Mouse (Mus musculus) stomach, embryonic 16.5 days (tissue): ENCODE results near the gene Sqstm1. TPM values are rescaled to one million over a fixed set of nuclear protein-coding genes. Genes with fewer than 3 reads are reported as not detected.
A peak's percentile ranks its signal among the peaks of the same experiment; 100 is the strongest.
"Not testable (repeated sequence)": the region's sequence is repeated elsewhere in the genome, so short reads cannot be mapped to it uniquely, and the experiment has no call there.

Source experiments
- ATAC-seq: fragments of 200-750 bp; cut with Nextera tagmentation; 2 replicates; pipeline ENCODE4 v1.8.0; 2017; ENCODE audit warnings: moderate number of reproducible peaks, moderate TSS enrichment; ENCODE audit not compliant: insufficient read depth, low FRiP score
- H3K27ac ChIP-seq: fragments of 300-500 bp; sonication (generic); 2 replicates; pipeline ENCODE4 v1.5.1; 2014; ENCODE audit warnings: low read length
- H3K27me3 ChIP-seq: fragments of 300-500 bp; sonication (generic); 2 replicates; pipeline ENCODE4 v1.6.1; 2014; ENCODE audit warnings: low read length, control low read depth, mixed read lengths; ENCODE audit not compliant: control insufficient read depth, insufficient read depth
- H3K36me3 ChIP-seq: fragments of 300-500 bp; sonication (generic); 2 replicates; pipeline ENCODE4 v1.6.1; 2014; ENCODE audit warnings: low read length; ENCODE audit not compliant: control insufficient read depth, insufficient read depth
- H3K4me1 ChIP-seq: fragments of 300-500 bp; sonication (generic); 2 replicates; pipeline ENCODE4 v1.6.1; 2014; ENCODE audit warnings: low read length, control low read depth, mixed read lengths; ENCODE audit not compliant: control insufficient read depth, insufficient read depth
- H3K4me2 ChIP-seq: fragments of 300-500 bp; sonication (generic); 2 replicates; pipeline ENCODE4 v1.6.1; 2014; ENCODE audit warnings: low read depth, low read length, mixed read lengths
- H3K4me3 ChIP-seq: fragments of 300-500 bp; sonication (generic); replicated peaks from 2 replicates; pipeline ENCODE4 v1.5.1; 2014; ENCODE audit warnings: mild to moderate bottlenecking, low read length
- H3K9ac ChIP-seq: fragments of 300-500 bp; sonication (generic); 2 replicates; pipeline ENCODE4 v1.6.1; 2014; ENCODE audit warnings: low read length
- H3K9me3 ChIP-seq: fragments of 300-500 bp; sonication (generic); replicated peaks from 2 replicates; pipeline ENCODE4 v1.6.1; 2016; ENCODE audit warnings: low read length, control low read depth; ENCODE audit not compliant: control insufficient read depth
- WGBS: fragments of 180-500 bp; shearing (Covaris S2); extraction: QIAGEN DNeasy Blood & Tissue Kit; methylation state at CpG from one replicate; pipeline ENCODE4 v1.1.7; 2014; 5-methylcytosine and 5-hydroxymethylcytosine counted together
- polyA plus RNA-seq: library from polyadenylated mRNA; unstranded; fragments of >200 nt; fragmentation: Nextera tagmentation; extraction: Ambion mirVana; gene quantifications from 2 replicates; pipeline ENCODE4 v1.2.1, GENCODE M21; 2015

The Sqstm1 gene
- polyA plus RNA-seq, 1 experiment from 2014 or later: 202 TPM

DNA sequence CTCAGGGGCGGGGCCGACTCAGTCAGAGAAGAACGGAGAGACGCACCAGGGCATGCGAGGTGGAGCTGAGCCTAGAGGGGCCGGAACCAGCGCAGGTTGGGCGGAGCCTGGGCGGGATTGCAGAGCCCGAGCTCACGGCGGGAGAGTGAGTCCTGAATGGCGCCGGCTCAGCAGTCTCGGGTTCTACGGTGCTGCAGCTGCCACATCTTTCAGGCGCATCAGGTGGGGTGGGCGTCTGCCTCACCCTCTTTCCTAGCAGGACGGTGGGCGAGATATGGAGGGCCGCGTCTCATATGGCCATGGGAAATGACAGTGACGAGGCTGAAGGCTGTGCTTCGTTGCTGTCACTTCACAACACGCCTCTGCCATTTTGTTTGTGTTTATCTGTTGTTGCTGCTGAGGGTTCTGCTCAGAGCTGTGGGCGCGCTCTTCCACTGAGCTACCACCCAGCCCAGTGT is 35.9 kb downstream of the Sqstm1 start:
- H3K27ac ChIP-seq: 0 out of 2 replicates have a peak overlapping the region, but pooled peaks have one; percentile 4
- H3K4me1 ChIP-seq: peaks cover 5% of the 10 kb centered on the region; the same call in 1 of the 2 replicates
- H3K4me3 ChIP-seq: peak overlapping the region; percentile 65
- H3K36me3 ChIP-seq: 0 out of 2 replicates have a peak, but pooled peaks cover 4% of the 10 kb centered on the region
- H3K9ac ChIP-seq: peak overlapping the region; percentile 79
- H3K4me2 ChIP-seq: peak overlapping the region; percentile 62
- under 1% methylated on average over 27 of the region's 27 CpGs for WGBS
- H3K9me3 ChIP-seq: no peaks in the 10 kb centered on the region
- peak; percentile 99 for ATAC-seq
- H3K27me3 ChIP-seq: no peaks in the 10 kb centered on the region

DNA sequence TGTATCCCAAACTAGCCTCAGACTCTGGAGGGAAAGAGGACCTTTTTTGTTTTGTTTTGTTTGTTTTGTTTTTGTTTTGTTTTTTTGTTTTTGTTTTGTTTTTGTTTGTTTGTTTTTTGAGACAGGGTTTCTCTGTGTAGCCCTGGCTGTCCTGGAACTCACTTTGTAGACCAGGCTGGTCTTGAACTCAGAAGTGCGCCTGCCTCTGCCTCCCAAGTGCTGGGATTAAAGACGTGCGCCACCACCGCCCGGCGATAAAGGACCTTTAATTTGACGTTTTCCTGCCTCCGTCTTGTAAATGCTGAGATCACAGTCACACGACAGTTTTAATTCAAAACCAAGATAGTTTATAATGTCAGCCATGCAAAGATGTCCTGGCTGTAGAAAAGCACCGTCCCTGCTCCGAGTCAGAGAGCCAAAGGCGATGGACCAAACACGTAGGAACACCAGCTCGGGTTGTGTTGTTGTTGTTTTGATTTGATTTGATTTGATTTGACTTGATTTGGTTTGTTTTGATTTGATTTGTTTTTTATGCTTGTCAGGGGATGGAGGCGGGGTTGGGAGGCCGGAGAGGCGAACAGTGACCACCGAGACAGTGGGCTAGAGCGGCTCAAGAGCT is 36.4 kb downstream of the Sqstm1 start, which contains the start of gene Mrnip:
Gene Mrnip (plus strand): TSS at position 334 of the 619 bp plus-strand sequence.
- peak within 1 kb of the TSS; percentile 65 for H3K4me3 ChIP-seq
- H3K27ac ChIP-seq: 0 out of 2 replicates have a peak within 1 kb of the TSS, but pooled peaks have one; percentile 66
- H3K9me3 ChIP-seq, ATAC-seq, H3K36me3 ChIP-seq, H3K27me3 ChIP-seq, H3K4me1 ChIP-seq: not testable (repeated sequence)
- WGBS: 3% methylated on average over 19 of the region's 19 CpGs
- H3K9ac ChIP-seq: peak within 1 kb of the TSS; percentile 79
- peak within 1 kb of the TSS; percentile 62 for H3K4me2 ChIP-seq

DNA sequence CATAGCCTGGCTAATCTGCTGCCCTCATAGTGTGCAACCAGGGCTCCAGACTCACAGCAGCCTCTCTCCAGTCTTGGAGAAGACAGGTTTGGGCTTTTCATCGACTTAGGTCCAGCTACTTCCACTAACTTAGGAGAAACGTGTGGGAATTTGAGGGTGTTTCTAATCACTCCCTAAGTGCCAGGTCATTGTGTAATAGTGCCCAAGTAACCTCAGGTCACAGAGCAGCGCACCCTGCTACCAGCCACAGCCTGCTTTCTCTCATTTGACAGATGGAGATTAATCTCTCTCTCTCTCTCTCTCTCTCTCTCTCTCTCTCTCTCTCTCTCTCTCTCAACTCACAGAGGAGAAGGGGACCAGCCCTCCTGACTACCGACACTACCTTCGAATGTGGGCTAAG is 42.3 kb downstream of the Sqstm1 start:
- WGBS: 76% methylated on average over 5 of the region's 5 CpGs
- Histone ChIP-seq H3K4me3 (no peak overlapping the region), H3K27ac (no peak overlapping the region), H3K27me3 (no peaks in the 10 kb centered on the region), H3K9ac (no peak overlapping the region), H3K4me1 (no peaks in the 10 kb centered on the region), H3K36me3 (peaks cover 12% of the 10 kb centered on the region; the same call in 1 of the 2 replicates), H3K4me2 (no peak overlapping the region), H3K9me3 (no peaks in the 10 kb centered on the region)
- ATAC-seq: no peak

DNA sequence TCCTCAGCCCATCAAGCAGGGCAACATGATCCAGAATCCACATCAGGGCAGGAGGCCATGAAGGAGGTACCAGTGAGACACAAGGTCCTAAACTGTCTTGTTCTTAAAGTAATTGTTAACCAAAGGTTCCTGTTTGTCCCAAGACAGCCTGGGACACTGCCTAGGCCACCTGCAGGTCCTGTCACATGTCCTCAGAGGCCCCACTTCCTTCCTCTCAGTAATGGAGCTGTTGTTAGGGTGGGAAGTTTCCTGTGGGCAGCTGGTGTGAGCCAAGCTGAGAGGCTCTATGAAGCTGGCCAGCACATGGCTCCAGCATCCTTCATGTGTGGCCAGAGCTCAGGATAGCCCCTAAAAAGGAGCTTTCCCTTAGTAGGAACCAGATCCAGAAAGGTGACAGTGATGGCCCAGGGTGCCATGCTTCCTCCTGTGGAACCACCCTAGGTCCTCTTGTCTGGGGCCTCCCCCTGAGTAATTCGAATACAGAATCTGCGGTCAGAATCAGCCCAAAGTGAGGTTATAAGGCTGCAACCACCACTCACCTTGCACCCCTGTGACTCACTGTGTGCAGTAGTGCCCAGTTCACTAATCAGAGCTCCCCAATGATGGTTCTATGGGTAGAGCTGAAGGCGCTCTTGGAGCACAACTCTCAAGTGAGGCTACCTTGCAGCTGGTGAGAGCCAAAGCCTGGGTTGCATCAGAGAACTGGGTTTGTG is 48.1 kb downstream of the Sqstm1 start:
- H3K4me1 ChIP-seq: no peaks in the 10 kb centered on the region
- H3K9me3 ChIP-seq: no peaks in the 10 kb centered on the region
- no peak overlapping the region for H3K4me2 ChIP-seq
- H3K27me3 ChIP-seq: no peaks in the 10 kb centered on the region
- no peak for ATAC-seq
- no peak overlapping the region for H3K9ac ChIP-seq
- 91% methylated on average over 3 of the region's 3 CpGs for WGBS
- H3K36me3 ChIP-seq: 0 out of 2 replicates have a peak, but pooled peaks cover 11% of the 10 kb centered on the region
- no peak overlapping the region for H3K27ac ChIP-seq
- H3K4me3 ChIP-seq: no peak overlapping the region

DNA sequence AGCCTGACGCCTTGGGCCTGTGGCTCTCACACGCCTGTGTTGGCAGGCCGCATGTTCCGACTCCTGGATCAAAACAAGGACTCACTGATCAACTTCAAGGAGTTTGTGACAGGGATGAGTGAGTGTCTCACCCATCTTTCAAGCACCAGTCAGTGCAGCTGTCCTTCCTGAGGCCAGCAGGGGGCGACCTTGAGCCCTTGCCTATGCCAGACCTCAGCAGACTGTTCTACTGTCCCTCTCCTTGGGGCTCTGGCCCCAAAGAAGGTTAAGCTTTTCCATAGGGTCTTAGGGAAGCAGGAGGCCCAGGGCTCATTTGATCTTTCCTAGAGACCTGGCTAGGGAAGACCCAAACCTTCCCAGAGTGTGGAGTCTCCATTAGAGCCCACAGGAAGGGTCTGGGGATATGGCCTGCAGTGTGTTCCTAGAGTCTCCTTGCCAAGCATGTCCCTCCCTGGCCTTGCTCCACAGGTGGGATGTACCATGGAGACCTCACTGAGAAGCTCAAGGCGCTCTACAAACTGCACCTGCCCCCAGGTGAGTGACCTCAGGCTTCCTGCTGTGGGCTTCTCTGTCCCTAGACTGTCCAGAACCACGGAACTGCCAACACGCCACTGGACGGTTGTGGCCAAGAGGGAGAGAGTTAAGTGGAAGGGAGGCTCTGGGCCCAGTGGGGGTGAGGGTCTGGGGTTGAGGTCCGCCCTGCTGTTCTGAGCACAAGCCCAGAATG is 48.9 kb downstream of the Sqstm1 start:
- no peaks in the 10 kb centered on the region for H3K9me3 ChIP-seq
- H3K4me3 ChIP-seq: no peak overlapping the region
- H3K9ac ChIP-seq: no peak overlapping the region; the same call in 1 of the 2 replicates
- no peak overlapping the region for H3K27ac ChIP-seq
- peaks cover 18% of the 10 kb centered on the region; the same call in 1 of the 2 replicates for H3K36me3 ChIP-seq
- 64% methylated on average over 10 of the region's 10 CpGs for WGBS
- no peak overlapping the region for H3K4me2 ChIP-seq
- H3K4me1 ChIP-seq: no peaks in the 10 kb centered on the region
- H3K27me3 ChIP-seq: no peaks in the 10 kb centered on the region
- ATAC-seq: peak; percentile 26; the same call in 1 of the 2 replicates

DNA sequence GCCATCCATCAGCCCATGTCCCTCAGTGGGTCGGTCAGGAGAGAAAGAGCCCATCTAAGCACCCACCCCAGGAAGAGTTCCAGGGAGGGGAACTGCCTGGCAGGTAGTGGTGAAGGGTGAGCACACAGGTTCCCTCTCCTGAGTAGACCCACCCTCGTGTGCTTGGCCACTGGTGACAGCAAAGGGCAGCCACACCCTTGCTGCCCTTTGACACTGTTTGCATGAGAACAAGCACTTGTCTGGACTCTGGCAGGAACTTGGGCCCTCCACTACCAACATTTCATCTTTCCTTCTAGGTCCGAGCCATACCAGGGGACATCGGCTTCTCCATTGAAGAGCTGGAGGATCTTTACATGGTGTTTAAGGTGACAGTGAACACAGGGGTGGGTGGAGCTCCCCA is 51.3 kb downstream of the Sqstm1 start:
- H3K9ac ChIP-seq: no peak overlapping the region
- H3K36me3 ChIP-seq: peaks cover 21% of the 10 kb centered on the region; the same call in 1 of the 2 replicates
- no peak for ATAC-seq
- H3K4me2 ChIP-seq: no peak overlapping the region
- no peak overlapping the region for H3K4me3 ChIP-seq
- no peaks in the 10 kb centered on the region for H3K4me1 ChIP-seq
- no peaks in the 10 kb centered on the region for H3K27me3 ChIP-seq
- no peak overlapping the region for H3K27ac ChIP-seq
- WGBS: 67% methylated on average over 4 of the region's 4 CpGs
- no peaks in the 10 kb centered on the region for H3K9me3 ChIP-seq

DNA sequence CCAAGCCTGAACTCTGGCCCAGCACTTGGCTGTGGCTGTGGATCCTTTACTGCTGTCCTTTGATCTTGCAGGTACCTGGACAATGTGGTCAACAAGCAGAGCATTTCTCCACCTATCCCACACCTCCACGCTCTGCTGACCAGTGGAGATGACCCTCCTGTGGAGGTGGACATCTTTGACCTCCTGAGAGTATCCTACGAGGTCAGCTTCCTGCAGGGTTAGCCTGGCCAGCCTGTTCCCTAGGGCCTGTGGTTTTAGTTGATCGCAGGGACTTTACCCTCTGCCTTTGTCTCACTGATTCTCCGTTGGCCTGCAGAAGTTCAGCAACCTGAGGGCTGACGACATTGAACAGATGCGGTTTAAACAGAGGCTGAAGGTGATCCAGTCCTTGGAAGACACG is 52.3 kb downstream of the Sqstm1 start:
- Histone ChIP-seq H3K27me3 (no peaks in the 10 kb centered on the region), H3K4me1 (no peaks in the 10 kb centered on the region), H3K4me2 (no peak overlapping the region), H3K36me3 (peaks cover 20% of the 10 kb centered on the region; the same call in 1 of the 2 replicates), H3K9me3 (no peaks in the 10 kb centered on the region), H3K9ac (no peak overlapping the region), H3K27ac (no peak overlapping the region), H3K4me3 (no peak overlapping the region)
- ATAC-seq: no peak
- WGBS: 90% methylated on average over 7 of the region's 7 CpGs

DNA sequence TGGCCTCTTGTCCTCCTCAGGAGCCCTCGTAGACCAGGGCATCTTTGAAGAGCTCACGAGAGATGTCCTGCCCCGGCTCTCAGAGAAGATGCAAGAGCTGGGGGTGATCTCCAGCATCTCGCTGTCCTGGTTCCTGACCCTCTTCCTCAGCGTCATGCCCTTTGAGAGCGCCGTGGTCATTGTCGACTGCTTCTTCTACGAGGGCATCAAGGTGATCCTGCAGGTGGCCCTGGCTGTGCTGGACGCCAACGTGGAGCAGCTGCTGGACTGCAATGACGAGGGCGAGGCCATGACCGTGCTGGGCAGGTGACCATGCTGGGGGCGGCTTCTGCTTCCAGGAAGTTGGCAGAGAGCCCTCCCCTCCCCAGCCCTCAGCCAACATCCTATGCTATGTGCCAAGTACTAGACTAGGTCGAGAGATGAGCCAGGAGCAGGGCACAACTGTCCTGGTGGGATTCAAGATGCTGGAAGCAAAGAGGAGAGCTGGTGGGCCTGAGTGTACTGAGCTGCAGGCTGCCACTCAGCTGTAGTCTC is 53.8 kb downstream of the Sqstm1 start:
- H3K36me3 ChIP-seq: peaks cover 31% of the 10 kb centered on the region
- no peak for ATAC-seq
- no peak overlapping the region for H3K4me2 ChIP-seq
- no peak overlapping the region for H3K4me3 ChIP-seq
- H3K4me1 ChIP-seq: no peaks in the 10 kb centered on the region
- H3K9ac ChIP-seq: no peak overlapping the region
- no peak overlapping the region for H3K27ac ChIP-seq
- H3K27me3 ChIP-seq: no peaks in the 10 kb centered on the region
- no peaks in the 10 kb centered on the region for H3K9me3 ChIP-seq
- WGBS: 94% methylated on average over 16 of the region's 16 CpGs
